Mouse (Mus musculus): ENCODE data around the gene Bmyc.

DNA sequence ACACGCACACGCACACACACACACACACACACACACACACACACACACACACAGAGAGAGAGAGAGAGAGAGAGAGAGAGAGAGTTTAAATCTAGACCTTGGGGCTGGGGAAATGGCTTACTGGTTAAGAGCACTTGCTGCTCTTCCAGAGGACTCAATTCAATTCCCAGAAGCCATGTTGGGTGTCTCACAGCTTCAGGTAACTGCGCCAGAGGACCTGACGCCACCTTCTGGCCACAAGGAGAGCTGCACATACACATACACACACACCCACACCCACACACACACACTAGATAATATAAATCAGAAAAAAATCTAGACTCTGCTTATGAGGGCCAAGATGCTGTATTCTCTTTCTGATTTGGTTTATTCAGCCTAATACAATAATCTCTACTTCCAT is 19.6 kb upstream of the Bmyc start:
- TF ChIP-seq CTCF (IDR thresholded peaks at IDR 0.05) (no peak), EP300 (IDR thresholded peaks at IDR 0.05) (no peak)

All from lung, postnatal 0 days (tissue).